Mouse (Mus musculus) CH12F3 (cell line): ENCODE measurements around the gene Edf1.

Experiments
- in situ Hi-C: fragments of 300-500 bp; cut with MboI; formaldehyde crosslinking; loops from 2 replicates; pipeline ENCODE4 v1.14.3; 2020; ENCODE audit warnings: low sequenced_read_pairs

Gene Edf1

DNA sequence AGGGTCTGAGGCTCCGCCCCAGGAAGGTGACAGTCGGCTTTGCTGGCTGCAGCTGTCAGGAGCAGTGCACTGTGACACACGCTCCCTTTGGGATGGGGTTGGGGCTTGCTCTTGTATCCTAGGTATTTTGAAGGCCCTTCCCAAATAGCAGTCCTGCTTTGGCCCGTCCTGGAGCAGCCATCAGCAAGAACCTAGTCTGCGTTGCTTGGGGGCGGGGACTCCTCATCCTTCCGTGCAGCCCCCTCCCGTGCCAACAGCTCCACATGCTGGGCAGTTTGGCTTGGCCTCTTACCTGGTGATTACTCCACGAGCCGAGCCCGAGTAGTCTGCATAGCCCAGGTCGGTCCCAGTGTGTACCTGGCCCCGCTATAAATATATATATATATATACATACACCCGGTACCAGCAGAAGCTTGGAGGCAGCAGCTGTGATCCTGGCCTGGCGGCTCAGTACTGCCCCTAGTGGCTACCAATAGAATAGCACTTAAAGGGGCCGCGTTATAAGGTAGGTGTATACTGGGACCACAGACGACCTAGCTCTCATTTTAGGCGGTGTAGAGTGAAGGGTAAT is 23.7 kb downstream of the Edf1 start, which contains the start of gene Ajm1:
Gene Ajm1, minus strand, starts transcription at position 464 of the 571 bp plus-strand sequence.
- in situ Hi-C loops: no loop called here

DNA sequence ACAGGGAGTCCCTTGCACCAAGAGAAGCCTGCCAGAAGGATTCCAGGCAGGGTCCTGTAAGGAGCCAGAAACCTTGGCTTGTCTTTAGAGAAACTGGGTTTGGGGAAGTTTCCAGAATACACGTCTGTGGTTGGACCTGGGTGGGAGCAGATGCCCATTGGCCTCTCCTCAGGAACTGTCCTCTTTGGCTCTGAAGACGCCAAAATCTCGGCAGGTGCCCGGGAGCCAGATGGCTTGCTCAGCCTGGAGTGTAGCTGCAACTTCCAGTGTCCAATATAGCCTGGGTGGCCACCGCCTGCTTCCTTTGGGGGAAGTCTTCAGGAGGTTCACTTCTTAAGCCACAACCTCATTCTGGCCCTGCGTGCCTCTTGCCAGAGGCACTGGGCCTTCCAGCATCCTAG is 24.3 kb downstream of the Edf1 start:
- in situ Hi-C loops: no loop called here

DNA sequence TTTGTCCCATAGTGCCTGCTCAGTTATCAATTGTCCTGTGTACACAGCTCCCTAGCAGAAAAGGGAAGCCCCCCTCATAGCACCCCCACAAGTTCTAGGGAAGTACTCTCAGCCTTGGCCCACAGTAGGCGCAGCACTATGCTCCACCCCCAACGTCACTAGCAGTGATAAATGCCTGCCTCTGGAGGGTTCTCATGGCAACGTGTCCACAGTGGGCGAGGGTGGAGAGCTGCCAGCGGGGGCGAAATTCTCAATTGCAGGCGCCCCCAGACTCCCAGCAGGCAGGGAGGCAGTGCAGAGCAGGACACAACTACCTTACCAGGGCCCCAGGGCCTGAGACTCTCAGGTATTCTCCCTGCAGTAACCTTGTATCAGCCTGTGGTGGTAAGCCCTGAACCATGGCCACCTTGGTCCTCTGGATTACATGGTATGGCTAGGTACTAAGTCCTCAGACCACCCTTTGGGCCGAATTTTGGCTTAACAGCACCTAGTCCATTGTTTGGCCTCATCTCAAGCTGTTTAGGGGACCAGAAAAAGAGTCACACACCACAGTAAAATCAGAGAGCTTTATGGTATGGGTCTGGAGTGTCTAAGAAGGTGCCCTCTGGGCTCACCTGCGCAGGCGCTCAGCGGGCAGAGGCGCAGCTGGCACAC is 24.9 kb downstream of the Edf1 start:
- in situ Hi-C loops: no loop called here

DNA sequence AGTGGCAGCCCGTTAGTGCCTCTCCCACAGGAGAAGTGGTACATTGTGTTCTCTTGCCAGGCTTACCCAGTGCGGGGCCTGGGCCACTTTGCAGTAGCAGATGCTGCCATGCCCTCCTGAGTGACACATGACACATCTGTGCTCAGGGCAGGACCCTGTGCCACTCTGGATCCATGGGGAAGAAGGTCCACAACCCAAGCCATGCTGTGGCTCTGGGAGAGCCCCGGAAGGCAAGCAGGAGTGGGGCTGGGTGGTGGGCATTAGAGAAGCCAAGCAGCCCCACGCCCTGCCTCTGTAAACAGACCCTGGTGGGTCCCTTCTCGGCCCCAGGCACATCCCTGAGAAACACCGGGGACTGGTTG is 25.5 kb downstream of the Edf1 start:
- in situ Hi-C loops: no loop called here

DNA sequence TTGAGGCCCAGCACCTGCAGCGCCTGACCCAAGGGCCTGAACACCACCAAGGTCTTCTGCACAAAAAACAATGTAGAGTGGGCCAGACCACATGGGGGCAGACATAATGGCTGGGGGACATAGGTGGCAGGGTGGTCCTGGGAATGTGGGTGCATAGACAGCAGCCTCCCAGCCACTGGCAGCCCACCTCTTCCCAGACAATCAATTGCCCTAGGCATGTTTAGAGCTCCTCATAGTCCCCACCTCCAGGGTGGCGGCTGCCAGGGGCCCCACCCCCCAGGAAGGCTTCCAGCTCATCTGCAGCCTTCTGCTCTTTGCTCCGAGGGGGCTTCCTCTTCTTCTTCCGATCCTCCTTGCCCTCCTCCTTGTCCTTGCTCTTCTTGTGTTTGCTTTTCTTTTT is 25.9 kb downstream of the Edf1 start:
- in situ Hi-C loops: no loop called here

DNA sequence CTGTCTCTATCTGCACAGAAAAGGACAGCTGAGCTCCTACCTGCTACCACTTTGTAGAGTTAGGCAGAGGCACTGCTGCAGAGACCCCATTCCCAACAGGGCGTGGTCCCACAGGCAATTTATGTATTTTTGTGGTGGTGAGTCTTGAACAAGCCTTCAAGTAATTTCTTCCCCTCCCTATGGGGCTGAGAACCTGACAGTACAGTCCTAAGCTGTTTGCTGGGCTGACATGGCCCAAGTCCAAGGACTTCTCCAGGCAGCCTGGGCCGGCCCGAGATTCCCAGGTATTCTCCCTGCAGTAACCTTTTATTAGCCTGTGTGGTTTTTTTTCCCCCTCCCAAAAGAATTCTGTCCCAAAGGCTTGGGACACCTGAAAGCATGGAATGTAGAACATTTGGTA is 26.5 kb downstream of the Edf1 start:
- in situ Hi-C loops: no loop called here

DNA sequence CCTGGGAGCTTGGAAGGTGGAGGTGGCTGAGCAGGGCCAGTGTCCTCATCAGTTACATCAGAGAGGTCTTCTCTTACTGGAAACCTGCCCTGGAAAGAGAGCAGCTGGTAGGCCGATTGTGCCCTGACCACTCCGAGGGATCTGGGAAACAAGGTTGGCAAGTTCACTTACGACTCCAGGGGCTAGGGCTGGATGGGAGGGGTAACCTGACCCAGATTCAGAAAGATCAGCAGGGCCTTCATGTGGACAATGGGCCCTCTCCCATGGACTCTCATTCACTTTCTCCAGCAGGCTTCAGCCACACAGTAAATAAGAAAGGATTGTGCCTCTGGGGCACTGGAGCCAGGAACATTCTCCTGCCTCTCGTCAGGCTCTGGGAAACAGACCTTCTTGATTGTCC is 27.2 kb downstream of the Edf1 start:
- in situ Hi-C loops: no loop called here

DNA sequence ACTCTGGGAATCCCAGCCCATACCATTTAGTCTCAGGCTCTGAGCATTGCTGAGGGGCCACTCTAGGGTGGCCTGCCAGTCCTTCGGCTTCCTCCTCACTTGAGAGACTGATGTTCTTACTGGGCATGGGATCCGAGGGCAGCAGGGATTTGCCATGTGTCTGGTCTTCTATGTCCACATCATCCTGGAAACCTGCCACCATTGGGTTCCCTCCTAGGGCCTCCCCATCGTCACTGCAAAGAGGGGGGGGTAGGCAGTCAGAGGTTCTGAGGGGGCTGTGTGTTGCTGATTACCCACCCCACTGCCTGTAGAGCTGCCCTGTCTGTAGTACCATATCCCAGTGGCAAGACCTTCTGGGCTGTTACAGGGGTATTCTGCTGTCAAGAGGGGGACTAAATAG is 28.0 kb downstream of the Edf1 start:
- in situ Hi-C loops: no loop called here

DNA sequence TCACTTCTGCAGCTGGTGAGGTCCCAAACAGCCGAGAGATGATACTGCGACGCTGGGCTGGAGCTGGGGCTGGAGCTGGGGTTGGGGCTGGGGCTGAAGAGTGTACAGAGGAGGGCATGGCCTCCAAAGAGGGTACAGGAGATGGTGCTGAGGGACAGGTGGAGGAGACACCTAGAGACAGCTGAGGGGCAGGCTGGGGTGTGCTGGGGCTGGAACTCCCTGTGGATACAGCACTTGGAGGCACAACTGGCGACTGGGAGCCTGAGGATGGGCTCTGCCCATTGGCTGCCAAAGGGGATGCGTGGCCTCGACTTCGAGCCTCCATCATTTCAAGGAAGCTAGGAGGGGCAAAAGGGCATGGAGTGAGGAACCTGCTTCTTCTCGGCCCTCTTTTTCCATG is 29.6 kb downstream of the Edf1 start:
- in situ Hi-C loops: no loop called here

DNA sequence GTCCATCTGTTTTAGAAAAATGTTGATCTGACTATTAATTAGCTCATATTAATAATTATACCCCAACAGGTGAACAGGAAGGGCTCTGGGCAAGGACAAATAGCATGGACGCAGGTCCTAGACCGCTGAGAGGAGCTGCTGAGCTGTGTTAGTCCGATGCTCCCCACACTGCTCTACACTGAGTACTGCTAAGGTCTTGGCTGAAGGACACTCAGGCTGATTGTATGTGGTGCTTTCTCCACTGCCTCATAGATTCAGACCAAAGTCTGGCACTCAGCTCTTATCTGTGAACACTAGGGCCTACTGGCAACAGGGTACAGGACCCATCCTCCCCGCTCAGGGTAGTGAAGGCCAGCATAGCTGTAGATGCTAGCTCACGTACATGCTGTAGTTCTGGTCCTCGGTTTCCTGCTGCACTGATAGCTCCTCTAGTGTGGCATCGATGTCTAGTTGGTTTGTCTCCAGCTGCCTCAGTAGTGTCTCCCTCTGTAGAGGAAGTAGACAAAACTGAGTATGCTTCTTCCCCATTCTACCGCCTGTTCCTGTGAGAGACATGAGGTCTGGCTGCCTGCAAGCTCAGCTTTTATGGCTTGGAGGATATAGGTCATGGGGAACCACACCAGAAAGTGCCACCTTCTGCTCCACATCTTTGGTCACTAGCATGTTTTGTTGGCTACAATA is 30.7 kb downstream of the Edf1 start:
- in situ Hi-C loops: no loop called here

DNA sequence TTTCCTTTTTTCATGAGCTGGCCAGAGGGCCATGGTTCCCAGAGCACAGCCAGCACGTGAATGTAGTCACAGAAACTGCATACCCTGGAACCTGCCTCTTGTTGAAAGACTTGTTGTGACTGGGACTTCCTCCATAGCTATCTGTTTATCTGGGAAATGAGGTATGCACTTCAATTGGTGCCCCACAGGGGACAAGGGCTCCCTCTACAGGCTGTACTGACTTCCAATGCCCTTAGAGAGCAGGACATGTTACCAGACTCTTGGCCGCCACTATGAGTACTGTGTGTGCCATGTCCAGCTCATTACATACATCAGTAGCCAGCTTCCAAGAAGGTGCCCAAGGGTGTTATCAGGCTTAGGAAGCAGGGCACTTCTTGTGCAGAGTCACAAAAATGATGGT is 34.2 kb downstream of the Edf1 start:
- in situ Hi-C loops: no loop called here

DNA sequence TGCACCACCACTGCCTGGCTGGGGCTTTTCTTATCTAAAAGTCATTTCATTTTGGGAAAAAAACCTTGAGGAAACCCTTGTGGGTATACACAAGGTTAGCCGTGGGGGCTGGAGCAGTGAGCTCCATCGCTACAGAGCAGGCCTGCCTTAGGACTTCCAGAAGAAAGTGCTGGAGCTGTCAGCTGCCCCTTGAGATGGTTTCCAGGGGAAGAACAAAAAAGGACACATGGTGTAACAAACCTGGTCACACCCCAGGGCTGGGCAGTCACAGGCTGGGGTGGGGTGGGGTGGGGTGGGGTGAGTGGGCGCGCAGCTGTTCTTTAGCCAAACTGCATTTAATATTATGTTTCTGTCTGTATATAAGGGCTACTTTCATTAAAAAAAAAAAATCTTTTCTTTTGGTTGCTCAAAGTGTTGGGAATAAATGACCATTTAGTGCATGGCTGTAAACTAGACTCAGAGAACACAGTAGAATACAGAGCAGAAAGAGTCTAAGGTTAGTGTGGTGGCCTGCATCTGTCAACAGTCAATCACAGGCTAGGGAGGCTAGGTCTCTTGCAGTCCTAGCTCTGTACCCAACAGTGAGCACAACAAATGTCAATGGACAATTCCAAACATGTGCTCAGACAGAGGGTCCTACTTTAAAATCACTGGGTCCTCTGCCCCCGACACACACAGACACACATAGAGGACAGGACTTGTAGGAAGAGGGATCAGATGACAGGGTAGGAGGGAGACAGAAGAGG is 39.3 kb downstream of the Edf1 start:
- in situ Hi-C loops: no loop called here

DNA sequence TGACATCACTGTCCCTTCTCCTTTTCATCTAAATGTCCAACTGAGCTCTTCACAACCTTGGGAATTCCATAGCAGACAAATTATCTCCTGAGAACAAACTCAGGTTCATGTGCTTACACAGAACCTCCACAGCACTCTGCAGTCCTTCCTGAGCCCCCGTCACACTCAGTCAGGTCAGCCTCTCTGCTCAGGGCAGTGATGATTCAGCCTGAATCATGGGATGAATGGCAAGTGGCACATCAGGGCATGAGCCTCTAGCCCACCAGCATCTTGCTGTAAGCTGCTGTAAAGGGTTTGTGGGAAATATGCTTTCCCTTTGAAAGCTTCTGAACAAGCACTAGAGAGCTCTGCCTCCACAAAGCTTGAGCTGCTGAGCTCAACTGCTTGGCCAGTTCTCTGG is 41.1 kb downstream of the Edf1 start:
- in situ Hi-C loops: no loop called here

DNA sequence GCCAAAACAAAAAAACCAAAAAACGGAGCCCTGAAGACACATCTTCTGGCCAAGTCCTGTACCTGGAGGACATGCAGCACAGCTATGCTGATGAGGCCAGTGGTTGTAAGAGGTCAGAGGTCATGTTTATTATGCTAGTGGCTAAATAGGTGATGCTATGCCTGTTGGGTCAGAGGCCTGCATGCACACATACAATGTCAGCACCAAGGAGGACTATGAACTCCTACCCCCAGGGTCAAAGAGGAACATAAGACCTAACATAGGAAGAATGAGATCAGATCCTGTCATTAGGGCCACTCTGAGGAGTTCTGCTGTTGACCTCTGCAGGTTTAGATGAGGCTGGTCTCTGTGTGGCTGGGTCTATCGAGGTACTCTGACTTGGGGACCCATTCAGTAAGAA is 42.4 kb downstream of the Edf1 start:
- in situ Hi-C loops: no loop called here

DNA sequence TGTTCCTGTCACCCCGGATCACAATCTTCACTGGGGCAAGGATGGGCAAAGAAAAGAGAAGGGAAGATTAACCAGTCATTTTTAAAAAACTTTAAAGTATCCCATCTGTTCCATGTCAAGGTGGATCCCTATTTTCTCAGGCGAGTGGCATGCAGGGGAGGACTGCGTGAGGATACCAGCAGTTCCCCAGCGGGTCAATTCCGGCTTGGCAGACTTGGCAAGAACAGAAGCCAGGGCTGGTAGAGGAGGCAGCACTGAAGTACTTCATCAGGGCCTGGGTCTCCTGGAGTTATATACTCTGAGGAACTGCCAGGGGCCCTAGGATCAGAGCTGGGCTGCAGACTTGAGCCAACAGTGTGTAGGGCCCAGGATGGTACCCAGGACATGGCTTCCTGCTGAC is 44.9 kb downstream of the Edf1 start:
- in situ Hi-C loops: no loop called here

DNA sequence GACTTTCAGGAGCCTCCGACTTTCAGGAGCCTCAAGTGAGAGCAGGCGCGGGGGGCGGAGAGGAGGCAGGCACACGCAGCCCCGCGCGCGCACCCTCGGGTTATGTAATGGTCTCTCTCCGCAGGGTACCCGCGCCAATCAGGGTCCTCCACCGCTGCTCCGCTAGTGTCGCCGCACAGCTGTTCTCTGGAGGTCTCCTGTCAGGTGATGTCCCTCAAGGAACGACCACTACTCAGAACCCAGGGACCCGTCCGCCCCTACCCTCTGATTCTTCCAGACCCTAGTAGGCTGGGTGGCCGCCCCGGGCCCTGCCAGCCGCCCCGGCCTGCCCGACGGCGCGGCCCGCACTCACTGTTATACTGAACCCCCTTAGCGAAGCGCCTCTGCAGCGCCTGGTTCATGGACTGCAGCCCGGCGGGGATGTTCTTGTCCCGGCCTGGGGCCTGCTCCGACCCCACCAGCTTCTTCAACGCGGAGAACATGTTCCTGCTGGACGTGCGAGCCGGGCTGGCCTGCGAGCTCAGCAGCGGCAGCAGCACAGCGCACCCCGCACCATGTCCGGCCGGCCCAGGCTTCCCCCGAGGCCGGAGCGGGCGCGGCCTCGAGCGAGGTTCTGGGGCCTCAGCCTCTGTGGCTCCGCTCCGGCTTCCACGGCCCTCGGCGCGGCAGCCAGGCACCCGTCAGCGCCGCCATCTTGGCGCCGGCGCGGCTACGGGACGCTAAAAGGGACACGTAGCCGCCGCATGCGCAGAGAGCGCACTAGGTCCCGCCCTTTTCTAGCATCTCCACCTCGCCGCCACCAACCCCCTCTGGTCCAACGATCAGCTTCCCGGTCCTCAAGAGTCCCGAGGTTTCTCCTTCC is 50.3 kb downstream of the Edf1 start, which contains the start of gene Rabl6:
Gene Rabl6, minus strand, starts transcription at position 761 of the 862 bp plus-strand sequence.
- in situ Hi-C loops: no loop called here

DNA sequence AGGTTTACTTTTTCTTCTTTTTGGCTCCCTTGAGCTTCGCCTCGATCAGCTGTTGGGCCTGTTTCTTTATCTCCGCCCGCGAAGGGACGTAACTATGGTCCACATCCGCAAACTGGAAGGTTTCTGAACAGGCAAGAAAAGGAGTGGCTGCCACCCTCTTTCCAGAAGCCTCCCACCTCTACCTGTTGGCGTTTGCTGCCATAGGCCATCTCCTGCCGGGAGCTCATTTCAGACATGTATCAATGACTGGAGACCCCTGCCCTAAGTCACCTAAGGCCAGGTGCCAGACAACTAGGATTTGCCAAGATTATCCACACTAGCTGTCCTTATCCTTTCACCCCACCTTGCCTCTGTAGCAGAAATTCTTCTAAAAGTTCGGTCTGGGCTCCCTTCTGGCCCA is 51.0 kb downstream of the Edf1 start:
- in situ Hi-C loops: no loop called here
